Mouse (Mus musculus): ENCODE results near the gene 4930435E12Rik. TPM values are rescaled to one million over a fixed set of nuclear protein-coding genes. Genes with fewer than 3 reads are reported as not detected.
"Not testable (repeated sequence)": the region's sequence is repeated elsewhere in the genome, so short reads cannot be mapped to it uniquely, and the experiment has no call there.

The 4930435E12Rik gene
- total RNA-seq (2017): not detected in 2 replicates

DNA sequence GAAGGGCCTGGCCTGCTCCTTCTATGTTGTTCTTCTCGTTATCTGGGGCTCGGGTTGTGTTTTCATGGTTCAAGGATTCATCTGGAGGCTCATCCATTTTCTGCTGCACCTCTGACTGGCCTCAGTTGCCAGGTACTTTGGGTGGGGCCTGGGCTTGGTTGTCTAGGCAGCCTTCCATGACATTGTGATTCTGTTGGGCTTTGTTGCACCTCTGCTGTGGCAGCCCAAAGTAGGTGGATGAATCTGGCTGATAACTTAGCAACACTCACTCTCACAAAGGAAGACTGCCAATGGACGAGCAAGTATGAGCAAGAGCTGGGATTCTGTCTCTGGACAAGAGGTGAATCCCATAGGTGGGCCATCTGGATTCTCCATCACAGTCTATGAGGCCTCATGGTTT is at the start of gene 4930435E12Rik:
TSS of gene 4930435E12Rik (minus strand) at position 101 of the 400 bp plus-strand sequence.
- no peak for ATAC-seq (ENCODE audit: extremely low read depth, insufficient number of reproducible peaks, low FRiP score, poor library complexity, severe bottlenecking)

DNA sequence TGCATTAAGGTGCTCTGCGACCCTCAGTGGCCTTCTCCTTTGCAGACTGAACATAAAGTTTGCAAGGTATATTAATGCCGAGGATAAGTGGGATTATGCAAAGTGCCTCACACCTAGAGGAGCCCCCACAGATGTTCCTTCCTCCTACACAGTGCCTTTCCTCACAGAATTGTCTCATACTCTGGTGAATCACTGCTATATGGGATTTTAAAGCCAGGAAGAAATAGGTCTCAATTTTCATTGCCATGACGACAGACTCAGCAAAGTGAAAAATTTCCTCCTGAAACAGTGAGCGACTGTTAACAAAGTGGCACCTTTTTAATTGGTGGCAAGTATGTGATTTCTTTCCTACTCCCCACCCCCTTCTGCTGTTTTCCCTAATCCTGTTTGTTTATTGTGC is 45.9 kb upstream of the 4930435E12Rik start:
- no peak for ATAC-seq (ENCODE audit: extremely low read depth, insufficient number of reproducible peaks, low FRiP score, poor library complexity, severe bottlenecking)

DNA sequence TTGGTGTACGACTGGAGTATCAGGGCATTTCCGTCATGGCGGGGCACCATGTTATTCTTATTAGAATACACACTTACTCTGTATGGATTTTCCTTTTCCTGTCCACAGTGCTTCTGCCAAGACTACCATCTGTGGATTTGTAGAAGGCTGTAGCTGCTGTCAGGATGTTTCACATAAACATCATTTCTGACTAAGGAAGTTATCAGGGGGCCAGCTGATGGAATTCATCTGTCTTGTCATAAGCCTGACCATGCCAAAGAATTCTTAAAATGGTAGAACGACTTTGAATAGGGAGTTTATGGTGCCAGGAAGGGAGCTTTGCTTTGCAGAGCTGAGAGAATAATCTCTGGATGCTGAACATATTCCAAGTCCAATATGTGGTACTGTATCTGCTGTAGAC is 44.7 kb upstream of the 4930435E12Rik start:
- no peak for ATAC-seq (ENCODE audit: extremely low read depth, insufficient number of reproducible peaks, low FRiP score, poor library complexity, severe bottlenecking)

DNA sequence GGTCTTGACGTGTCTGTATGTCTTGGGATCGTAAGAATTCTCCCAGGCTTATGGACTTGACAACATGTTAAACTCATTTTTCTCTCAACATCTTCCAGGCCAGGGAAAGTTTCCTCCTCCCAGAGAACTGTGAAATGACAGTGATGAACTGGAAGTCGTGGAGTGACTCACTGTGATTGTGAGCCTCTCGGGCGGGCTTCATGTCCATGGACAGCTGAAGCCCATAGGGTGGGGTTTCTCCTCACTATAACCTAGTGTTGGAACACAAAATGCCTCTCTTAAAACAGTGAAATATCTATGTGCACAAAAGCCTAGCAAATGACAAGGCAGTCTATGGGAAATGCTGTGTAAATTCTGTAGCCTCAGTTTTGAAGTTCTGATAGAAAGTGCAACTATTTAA is 35.8 kb upstream of the 4930435E12Rik start:
- ATAC-seq (ENCODE audit: extremely low read depth, insufficient number of reproducible peaks, low FRiP score, poor library complexity, severe bottlenecking): no peak

- no peak for ATAC-seq (ENCODE audit: extremely low read depth, insufficient number of reproducible peaks, low FRiP score, poor library complexity, severe bottlenecking)
Observed at GRCm38 (mm10) chr16:38860548-38860947, 32.0 kb upstream of the 4930435E12Rik start.

GRCm38 (mm10) chr16:38858120-38858749 is 29.7 kb upstream of the 4930435E12Rik start:
- ATAC-seq (ENCODE audit: extremely low read depth, insufficient number of reproducible peaks, low FRiP score, poor library complexity, severe bottlenecking): no peak

DNA sequence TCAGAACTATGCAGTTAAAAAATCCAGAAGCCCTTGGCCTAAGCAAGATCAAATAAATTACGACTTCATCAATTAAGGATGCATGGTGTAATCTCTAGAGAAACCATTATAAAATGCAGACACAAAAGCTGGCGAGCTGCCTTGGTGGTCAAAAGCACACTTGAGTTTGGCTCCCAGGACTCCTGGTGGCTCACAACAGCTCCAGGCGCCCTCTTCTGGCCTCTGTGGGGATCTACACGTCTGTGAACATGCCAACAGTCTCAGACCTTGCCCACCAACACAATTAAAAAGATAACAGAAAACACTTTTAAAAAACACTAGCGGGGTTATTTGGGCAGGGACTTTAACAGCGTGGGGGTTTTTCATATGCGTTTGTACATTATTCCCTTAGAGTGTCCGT is 16.0 kb downstream of the 4930435E12Rik start:
- ATAC-seq (ENCODE audit: extremely low read depth, insufficient number of reproducible peaks, low FRiP score, poor library complexity, severe bottlenecking): peak; percentile 63; the same call in 1 of the 2 replicates

- no peak for ATAC-seq (ENCODE audit: extremely low read depth, insufficient number of reproducible peaks, low FRiP score, poor library complexity, severe bottlenecking)
Observed at GRCm38 (mm10) chr16:38810196-38810595, 18.4 kb downstream of the 4930435E12Rik start.

DNA sequence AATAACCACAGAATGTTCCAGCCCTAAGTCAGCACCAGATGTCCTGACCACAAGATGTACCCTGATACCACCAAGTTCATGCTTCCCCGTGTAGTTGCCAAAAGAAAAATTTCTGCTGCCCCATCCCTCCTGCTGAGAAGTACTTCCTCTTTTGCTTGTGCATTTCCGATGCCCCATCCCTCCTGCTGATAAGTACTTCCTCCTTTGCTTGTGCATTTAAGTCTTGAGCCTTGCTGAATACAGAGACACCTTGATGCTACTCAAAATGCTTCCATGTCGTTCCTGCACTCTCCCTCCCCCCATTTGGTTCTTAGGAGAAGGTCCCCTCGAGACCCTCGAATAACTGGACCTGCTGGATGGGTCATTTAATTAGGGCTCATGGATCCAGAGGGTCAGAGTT is 20.8 kb downstream of the 4930435E12Rik start:
- not testable (repeated sequence) for ATAC-seq (ENCODE audit: extremely low read depth, insufficient number of reproducible peaks, low FRiP score, poor library complexity, severe bottlenecking)

- ATAC-seq (ENCODE audit: extremely low read depth, insufficient number of reproducible peaks, low FRiP score, poor library complexity, severe bottlenecking): no peak
Observed at GRCm38 (mm10) chr16:38800091-38800490, 28.5 kb downstream of the 4930435E12Rik start, which contains the start of gene Upk1b. TSS of gene Upk1b (minus strand) at chr16:38800328.

DNA sequence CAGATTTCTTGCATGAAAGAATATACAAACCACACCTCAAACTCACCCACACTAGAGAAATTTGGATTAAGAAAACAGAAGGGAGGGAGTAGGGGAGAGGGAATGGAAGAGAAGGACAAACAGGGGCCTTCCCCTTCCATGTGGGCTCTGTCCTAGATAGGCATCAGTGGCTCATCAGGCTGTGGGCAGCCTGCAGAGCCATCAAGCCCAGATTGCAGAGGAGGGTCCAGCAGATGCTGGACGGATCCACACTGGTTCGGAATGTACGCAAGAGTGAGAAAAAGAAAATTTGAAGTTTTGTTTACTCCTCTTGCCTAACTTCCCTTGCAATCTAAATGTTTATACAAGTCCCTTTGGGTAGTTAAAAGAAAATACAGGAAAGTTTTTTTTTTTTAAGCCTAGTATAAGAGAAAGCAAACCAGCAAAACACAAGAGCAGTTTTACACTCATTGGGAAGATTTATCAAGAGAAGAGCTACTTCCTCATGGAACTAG is 29.5 kb downstream of the 4930435E12Rik start:
- no peak for ATAC-seq (ENCODE audit: extremely low read depth, insufficient number of reproducible peaks, low FRiP score, poor library complexity, severe bottlenecking)

DNA sequence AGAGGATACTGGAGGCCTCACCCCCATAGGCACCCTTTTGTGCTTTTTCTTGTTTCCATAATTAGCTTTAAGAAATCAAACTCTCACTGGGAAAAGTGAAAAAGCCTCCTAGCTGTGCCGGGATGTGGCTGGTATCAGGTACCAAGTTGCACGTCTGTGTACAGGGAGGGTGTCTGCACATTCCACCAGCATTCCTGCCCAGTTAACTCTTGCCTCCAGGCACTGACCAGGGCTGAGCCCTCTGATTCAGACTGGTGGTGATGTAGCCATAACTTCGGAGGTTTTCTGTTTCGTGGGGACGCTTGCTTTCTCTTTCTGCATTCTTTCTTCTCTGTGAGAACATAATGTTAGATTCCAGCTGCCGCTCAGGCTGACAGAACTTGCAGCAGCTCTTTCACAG is 35.4 kb downstream of the 4930435E12Rik start:
- no peak for ATAC-seq (ENCODE audit: extremely low read depth, insufficient number of reproducible peaks, low FRiP score, poor library complexity, severe bottlenecking)

GRCm38 (mm10) chr16:38789966-38790365 is 38.6 kb downstream of the 4930435E12Rik start:
- no peak for ATAC-seq (ENCODE audit: extremely low read depth, insufficient number of reproducible peaks, low FRiP score, poor library complexity, severe bottlenecking)

DNA sequence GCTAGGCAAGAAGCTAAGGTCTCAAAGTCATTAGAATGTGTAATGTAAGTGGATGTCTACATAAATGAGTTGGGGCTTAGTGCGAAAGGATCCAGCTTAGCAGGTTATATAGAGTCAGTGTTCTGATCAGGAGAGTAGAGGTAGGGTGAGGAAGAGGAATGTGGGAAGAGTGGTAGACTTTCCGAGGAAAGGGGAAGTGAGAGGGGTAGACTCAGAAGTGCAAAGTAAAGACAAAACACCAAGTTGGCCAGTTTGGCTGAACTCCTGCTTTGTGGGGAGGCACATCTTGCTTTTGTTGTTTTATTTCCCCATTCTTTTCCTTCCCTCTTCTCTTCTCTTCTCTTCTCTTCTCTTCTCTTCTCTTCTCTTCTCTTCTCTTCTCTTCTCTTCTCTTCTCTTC is 39.5 kb downstream of the 4930435E12Rik start:
- ATAC-seq (ENCODE audit: extremely low read depth, insufficient number of reproducible peaks, low FRiP score, poor library complexity, severe bottlenecking): no peak

DNA sequence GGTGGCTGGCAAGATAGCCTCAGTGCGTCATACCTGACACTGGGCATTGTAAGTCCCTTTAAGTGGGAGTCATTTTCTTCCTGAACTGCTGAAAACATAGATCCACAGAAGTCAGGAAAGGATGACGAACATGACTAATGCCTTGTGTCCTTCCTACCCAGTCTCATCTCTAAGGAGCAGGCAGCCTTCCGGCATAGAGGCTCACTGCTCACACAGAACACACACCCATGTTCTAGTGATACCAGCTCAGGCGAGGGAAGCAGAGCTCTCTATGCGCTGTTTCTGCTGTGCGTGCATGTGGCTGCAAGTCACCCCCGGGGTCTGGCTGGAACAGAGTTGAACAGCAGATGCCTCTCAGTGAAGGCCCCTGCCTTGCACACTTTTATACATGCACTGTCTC is 43.2 kb downstream of the 4930435E12Rik start:
- ATAC-seq (ENCODE audit: extremely low read depth, insufficient number of reproducible peaks, low FRiP score, poor library complexity, severe bottlenecking): no peak

GRCm38 (mm10) chr16:38782524-38783067 is 46.0 kb downstream of the 4930435E12Rik start:
- no peak for ATAC-seq (ENCODE audit: extremely low read depth, insufficient number of reproducible peaks, low FRiP score, poor library complexity, severe bottlenecking)

GRCm38 (mm10) chr16:38781946-38782345 is 46.6 kb downstream of the 4930435E12Rik start:
- ATAC-seq (ENCODE audit: extremely low read depth, insufficient number of reproducible peaks, low FRiP score, poor library complexity, severe bottlenecking): no peak

- ATAC-seq (ENCODE audit: extremely low read depth, insufficient number of reproducible peaks, low FRiP score, poor library complexity, severe bottlenecking): no peak
Observed at GRCm38 (mm10) chr16:38780960-38781572, 47.5 kb downstream of the 4930435E12Rik start.

DNA sequence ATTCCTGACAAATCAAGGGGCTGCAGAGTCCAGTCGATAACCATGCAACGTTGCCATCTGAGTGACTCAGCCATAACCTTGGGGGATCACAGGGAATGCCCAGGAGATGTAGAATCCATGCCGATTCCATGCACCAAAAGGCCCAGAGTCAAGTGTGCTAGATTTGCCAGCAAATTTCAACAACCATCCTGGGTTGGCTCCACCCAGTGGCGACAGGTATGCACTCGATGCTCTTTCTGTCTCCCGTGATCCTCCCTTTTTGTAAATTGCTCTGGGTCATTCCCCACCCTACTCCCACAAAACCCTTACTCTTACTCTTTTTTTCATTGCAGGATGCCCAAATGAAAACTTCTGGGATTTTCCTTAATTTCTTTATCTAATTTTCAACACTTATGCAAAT is 52.2 kb downstream of the 4930435E12Rik start:
- ATAC-seq (ENCODE audit: extremely low read depth, insufficient number of reproducible peaks, low FRiP score, poor library complexity, severe bottlenecking): no peak
